Mouse (Mus musculus): ENCODE data around the gene Psmd11.

DNA sequence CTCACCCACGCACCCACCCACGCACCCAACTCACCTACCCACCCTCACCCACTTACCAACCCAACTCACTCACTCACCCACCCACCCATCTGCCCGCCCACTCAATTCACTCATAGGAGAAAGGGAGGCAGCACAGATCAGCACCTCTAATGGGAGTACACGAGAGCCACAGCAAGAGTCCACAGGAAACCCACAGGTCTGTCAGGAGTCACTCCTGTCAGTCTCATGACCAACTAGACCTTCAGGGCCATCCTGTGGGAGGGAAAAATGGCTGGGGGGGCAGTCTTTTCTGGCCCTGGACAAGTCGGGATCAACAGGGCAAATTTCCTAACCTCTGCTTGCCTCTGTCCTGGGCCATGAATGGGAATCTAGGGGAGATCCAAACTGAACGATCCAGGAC, 79.4 kb downstream of the Psmd11 start:
- TF ChIP-seq EP300 (IDR thresholded peaks at IDR 0.05; ENCODE audit: low read depth), result no peak
- TF ChIP-seq CTCF (IDR thresholded peaks at IDR 0.05; ENCODE audit: low read depth), result no peak

All from liver, embryonic 14.5 days (tissue).